Mouse (Mus musculus): Measurements from ENCODE around the gene Fam78b.

Fam78b gene

DNA sequence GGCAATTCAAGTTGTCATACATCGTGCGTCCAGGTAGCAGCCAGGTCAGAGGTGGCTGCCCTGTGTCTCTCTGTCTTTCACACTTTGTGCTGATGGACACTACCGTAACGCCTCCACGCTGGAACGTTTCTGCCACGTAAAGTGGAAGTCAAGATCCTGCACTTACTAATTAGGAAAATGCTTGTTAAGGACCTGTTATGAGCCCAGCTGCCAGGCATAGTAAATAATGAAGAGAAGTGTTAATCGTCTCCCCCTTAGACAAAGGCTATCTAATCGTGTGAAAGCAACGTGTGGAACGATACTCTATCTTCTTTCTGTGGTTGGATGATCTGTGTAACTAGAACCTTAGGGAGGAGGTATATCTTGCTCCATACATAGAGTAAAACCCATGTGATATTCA lies 22.6 kb downstream of the Fam78b start:
- in situ Hi-C loops (cut with MboI, MseI): loop anchor here (25.0 kb wide), 1 partner anchor 586 kb away; no protein-coding TSS in a partner anchor

DNA sequence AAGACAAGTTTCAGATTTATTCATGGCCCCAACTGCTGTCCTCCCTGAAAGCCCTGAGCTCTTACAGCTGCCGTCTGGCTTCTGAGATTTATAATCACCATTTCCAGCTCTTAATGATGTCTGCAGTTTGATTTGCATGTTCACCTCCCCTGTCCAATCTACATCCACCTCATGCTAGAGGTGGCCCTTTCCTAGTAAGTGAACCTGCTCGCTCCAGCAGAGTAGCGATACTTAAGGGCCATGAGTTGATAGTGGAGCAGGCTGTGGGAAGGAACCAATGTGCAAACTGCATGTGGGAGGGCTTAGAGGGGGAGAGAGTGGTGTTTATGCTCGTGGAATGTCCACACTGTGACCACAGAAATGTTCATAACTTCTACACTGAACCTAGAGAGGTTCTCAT lies 23.7 kb downstream of the Fam78b start:
- in situ Hi-C loops (cut with MboI, MseI): loop anchor here (25.0 kb wide), 1 partner anchor 588 kb away; no protein-coding TSS in a partner anchor

- in situ Hi-C loops (cut with MboI, MseI): no loop called here
Observed at GRCm38 (mm10) chr1:167032046-167032648, 30.9 kb downstream of the Fam78b start.

DNA sequence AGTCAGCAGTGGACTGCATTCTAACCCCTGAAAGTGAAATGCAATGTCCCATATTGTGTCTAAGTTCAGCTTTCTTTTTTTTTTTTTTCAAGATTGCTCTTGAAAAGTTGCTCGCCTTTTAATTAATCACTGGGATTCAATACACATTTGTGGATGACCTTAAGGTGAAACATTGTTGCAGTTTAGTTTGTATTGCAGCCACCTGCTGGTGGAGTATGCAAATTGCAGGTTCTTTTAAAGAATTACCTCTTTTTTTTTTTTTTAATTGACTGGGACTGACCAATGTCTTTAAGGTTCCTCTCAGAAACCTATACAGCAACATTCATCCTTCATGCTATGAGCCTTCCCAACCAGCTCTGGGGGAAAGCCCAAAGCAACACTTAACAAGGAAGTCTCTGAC lies 33.2 kb downstream of the Fam78b start:
- in situ Hi-C loops (cut with MboI, MseI): no loop called here

DNA sequence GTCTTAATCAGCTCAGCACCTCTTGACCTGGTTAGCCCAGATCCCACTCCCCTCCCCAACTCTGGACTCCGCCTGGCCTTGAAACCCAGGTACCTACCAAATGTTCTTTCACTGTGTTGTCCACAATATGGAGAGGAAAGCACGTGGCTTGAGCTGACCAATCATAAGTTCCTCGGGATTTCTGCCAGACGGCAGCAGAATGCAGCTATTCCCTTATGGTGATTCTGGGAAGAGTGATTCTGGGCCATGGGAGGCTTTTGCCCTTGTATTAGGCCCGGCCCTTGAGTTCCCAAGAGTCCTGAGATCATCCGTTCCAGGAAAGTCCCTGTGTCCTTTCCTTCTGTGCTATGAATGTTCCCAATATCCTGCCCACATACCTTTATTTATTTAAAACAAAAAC lies 41.3 kb downstream of the Fam78b start:
- in situ Hi-C loops (cut with MboI, MseI): no loop called here

DNA sequence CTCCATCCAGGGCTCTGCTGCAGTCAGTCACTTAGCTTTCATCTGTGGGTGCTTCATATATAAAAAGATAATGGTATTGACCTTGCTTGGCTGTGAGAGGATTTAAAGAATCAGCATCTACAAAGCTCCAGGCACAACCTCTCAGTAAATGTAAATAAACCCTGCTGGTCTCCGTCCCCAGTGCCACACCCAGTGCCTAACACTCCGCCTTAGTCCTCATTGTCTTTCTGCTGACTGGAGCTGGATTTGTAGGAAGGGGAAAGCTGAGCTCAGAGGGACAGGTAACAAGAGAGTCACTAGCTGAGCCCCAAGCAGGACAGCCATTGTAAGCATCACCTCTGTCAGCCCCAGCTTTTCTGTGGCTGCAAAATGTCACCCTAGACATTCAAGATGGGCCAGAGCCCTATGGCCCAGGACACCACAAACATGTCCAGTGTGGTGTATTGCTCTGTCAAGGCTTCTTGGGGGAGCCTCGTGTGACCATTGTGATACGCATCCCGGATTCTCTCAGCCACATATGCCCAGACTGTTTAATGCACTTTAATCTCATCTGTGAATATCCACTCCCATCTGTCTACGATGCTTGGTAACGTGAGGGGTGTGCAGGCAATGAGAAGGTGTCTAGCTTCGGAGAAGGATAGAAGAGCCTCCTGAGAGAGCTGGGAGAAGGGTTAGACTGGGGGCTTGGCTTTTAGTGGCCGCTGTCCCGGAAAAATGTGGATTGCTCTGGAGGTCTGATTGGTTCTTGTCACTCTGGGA lies 45.1 kb downstream of the Fam78b start:
- in situ Hi-C loops (cut with MboI, MseI): no loop called here

GRCm38 (mm10) chr1:167050859-167051258 lies 49.6 kb downstream of the Fam78b start:
- in situ Hi-C loops (cut with MboI, MseI): no loop called here

- in situ Hi-C loops (cut with MboI, MseI): no loop called here
Observed at GRCm38 (mm10) chr1:167054029-167054428, 52.8 kb downstream of the Fam78b start.

DNA sequence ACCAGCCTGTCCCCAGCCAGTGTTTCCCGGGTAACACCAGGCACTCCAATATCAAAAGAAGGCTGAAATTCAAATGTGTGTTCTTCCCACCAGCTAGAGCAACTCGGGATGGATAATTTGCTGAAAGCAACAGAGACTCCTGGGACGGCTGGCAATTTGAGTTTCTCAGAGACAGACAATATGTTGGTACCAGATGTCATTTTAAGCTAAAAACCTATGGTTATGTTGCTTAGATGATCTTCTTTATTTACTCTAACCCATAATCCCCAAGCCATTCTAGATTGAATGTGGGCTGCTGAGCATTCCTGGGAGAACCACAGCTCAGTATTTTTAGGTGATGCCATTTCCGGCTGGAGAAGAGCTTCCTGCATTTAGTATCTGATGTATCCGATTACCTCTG lies 56.3 kb downstream of the Fam78b start:
- in situ Hi-C loops (cut with MboI, MseI): no loop called here

DNA sequence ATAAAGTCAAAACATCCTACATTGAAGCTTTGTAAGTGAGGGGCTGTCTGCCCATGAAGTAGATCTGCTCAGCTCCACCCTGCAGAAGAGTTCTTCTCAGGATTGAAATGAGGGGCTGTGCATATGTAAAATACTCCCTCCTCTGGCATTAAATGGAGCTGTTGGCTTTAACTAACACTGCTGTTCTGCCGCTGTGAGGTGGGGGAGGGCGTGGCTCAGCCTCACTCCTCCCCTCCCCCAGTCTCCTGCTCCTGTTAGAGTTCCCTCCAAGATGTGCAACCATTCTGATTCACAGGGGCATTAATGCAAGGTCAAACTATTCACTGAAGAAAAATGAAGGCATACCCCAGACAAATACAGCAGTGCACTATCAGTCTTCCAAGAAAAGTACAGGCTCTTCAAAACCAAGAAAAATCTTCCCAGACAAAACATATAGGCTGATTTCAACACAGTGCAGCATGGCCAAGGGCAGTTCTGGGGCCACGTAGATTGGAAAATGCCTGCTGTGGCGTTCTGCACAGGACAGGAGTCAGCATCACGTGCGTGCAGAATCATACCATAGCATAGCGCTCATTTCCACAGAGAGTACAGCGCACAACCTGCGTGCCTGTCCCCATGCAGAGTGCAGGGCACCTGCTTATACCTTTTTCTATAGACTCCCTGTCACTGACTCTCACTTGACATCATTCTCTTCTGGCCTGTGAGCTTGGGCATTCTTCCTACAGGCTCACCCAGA lies 58.5 kb downstream of the Fam78b start:
- in situ Hi-C loops (cut with MboI, MseI): no loop called here

DNA sequence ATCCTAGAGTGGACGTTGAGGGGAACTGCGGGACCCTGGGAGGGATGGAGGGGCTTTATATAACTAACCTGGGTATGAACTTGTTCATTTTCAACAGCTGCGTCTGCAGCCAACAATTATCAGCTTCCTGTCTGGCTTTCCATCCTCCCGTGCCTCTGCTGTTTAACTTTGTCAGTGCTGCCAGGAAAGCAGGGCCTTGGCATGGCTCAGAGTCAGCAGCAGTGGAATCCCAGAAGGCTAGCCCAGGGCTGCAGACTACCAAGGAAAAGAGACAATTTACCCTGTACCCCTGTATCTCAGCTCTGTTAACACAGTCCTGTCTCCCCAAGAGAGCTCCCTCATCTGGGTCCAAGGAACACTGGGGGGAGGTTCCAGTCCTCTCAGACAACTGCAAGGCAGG lies 62.8 kb downstream of the Fam78b start:
- in situ Hi-C loops (cut with MboI, MseI): no loop called here

- in situ Hi-C loops (cut with MboI, MseI): no loop called here
Observed at GRCm38 (mm10) chr1:167065541-167065940, 64.3 kb downstream of the Fam78b start.

GRCm38 (mm10) chr1:167065986-167066385 lies 64.8 kb downstream of the Fam78b start:
- in situ Hi-C loops (cut with MboI, MseI): no loop called here

DNA sequence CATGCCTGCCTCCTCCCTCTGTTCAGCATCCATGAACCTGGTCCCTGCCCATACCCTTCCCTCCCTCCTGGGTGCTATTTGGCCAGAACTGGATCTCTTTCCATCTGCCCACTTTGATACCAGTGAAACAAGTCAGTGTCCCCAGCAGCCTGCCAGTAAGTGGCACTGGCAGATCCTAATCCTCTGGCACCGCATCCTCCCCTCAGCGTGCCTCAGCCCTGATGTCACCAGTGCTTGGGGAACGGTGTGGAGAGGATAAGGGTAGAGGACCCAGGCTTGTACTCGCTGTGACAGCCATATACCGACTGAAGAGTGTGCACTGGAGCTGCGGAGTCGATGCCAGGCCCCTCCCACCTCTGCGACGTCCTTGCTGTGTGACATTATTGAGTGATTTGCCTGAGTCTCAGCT lies 65.7 kb downstream of the Fam78b start:
- in situ Hi-C loops (cut with MboI, MseI): no loop called here

DNA sequence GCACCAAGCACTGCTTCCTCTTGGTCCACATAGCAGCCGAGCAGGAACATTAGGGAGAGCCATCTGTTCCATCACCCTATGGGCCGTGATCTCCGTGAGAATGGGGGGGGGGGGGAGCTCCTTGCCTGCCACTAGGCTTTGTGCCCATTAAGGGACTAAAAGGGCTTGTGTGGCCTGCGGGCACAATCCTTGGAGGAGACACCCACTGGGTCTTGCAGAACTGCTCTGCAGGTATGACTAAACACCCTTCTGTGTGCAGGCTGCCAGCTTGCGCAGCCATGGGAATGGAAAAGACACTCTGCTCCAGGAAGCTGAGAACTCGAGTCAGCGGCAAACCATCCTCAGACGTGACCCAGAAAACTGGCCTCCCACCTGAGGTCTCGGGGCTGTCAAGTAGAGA lies 68.5 kb downstream of the Fam78b start:
- in situ Hi-C loops (cut with MboI, MseI): loop anchor here (10.0 kb wide), 1 partner anchor 565 kb away; no protein-coding TSS in a partner anchor

DNA sequence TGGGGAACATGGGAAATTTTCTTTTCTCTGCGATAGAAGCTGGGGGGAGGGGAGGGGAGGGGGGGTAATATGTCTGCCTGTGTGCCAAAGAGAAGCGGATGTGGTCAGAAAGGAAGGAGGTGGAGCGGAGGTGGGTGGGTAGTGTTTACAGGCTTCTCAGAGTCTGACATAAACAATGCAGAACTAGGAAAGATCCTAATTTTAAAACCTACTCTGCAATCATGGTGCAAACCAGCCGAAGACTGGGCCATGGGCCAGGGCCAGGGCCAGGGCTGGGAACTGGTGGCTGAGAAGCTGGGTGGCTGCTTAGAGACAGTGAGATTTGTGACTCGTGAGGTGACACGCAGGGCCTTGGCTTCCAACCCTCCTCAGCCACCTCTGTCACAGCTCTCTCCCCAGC lies 69.1 kb downstream of the Fam78b start:
- in situ Hi-C loops (cut with MboI, MseI): loop anchor here (10.0 kb wide), 1 partner anchor 566 kb away; no protein-coding TSS in a partner anchor

- in situ Hi-C loops (cut with MboI, MseI): loop anchor here (10.0 kb wide), 1 partner anchor 571 kb away; no protein-coding TSS in a partner anchor
Observed at GRCm38 (mm10) chr1:167075726-167076125, 74.5 kb downstream of the Fam78b start.

DNA sequence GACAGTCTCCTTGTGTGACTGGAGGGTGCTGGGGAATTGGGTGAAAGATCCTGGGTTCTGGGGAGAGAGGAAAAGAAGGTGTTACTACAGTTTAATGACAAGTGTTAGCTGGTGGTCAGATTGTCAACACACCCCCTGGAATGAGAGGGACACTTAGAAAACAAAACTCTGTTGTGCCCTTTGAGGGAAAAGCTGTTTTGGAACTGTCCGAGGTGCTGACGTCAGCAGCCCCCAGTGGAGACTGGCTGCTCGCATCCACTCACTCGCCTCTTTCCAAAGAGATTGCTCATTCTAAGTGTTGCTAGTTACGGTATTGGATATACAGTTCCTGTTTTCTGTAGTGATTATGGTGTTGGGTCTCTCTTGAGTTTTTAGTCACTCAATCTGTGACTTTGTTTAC lies 78.3 kb downstream of the Fam78b start:
- in situ Hi-C loops (cut with MboI, MseI): loop anchor here (10.0 kb wide), 1 partner anchor 575 kb away; no protein-coding TSS in a partner anchor

- in situ Hi-C loops (cut with MboI, MseI): no loop called here
Observed at GRCm38 (mm10) chr1:167081946-167082345, 80.7 kb downstream of the Fam78b start.

GRCm38 (mm10) chr1:167082506-167083100 lies 81.4 kb downstream of the Fam78b start:
- in situ Hi-C loops (cut with MboI, MseI): no loop called here

GRCm38 (mm10) chr1:167083181-167083580 lies 82.0 kb downstream of the Fam78b start:
- in situ Hi-C loops (cut with MboI, MseI): no loop called here

DNA sequence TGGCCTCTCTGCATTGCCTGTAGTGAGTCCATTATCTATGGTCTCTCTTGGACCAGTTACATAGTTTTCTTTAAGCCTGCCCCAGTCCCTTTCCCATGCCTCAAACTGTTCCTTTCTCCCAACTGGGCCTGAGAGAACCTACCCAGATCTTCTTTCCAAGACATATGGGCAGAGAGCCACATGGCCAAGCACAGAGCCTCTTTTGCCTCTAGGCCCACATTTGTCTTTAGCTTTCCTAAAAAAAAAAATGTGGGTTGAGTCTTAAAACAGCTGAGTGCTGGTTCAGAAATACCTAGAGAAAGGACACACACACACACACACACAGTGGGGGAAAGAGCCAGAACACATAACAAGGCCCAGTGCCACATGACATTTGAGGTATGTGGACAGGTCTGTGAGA lies 83.1 kb downstream of the Fam78b start:
- in situ Hi-C loops (cut with MboI, MseI): no loop called here
